Mouse (Mus musculus) heart, postnatal 25 days (tissue): Measurements from ENCODE around the gene C5ar2. TPM values are rescaled to one million over a fixed set of nuclear protein-coding genes. Genes with fewer than 3 reads are reported as not detected.

Experiments used
- DNase-seq: peaks from one replicate; pipeline ENCODE4 v3.0.0; 2022; ENCODE audit warnings: low spot score
- intact Hi-C: fragments of 180-260 bp; cut with DNase I; formaldehyde crosslinking; loops from one replicate; pipeline ENCODE4 v1.15.1; 2025
- total RNA-seq, 2 experiments: library from RNA; stranded (reverse); gene quantifications; 2 replicates each; pipeline ENCODE4 v1.2.3; 2021

The C5ar2 gene
- total RNA-seq, 2 experiments from 2014 or later = 1.4 to 1.9 TPM

DNA sequence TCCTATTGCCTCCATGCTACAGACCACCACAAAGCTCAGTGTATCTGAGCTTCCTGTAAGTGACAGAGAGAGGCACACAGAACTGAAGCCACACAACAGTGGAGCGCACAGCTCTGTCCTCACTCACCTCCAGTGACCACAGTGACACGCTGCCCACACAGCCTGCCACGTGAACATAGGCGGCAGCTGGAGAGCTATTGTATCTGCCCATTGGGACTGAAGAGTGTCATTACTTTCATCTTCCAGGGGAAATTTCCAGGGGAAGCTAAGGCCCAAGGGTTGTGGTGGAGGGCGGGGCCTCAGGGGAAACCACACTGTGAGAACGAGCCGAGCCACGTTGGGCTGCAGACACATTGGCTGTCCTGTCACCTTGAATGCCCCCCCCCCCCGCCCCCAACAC, 39.2 kb downstream of the C5ar2 start:
- no peak for DNase-seq
- intact Hi-C loops = no loop called here

DNA sequence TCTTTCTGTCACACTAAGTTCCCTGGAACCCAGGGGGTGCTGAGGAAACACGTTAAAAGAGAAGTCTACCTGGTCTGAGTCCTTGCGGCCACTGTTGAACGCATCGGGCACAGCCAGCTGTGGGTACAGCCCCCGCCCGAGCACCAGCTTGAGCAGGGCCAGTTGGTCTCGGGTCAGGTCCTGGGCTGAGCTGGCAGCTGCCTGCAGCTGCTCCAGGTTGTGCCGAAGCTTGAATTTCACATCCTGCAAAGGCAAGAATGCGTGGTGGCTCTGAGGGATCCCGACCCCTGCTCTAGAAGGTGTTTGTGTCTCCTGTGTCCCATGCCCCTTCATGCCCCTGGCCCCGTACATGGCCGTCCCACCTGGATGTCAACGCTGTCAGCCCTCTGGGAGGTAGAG, 40.5 kb downstream of the C5ar2 start:
- intact Hi-C loops = no loop called here

DNA sequence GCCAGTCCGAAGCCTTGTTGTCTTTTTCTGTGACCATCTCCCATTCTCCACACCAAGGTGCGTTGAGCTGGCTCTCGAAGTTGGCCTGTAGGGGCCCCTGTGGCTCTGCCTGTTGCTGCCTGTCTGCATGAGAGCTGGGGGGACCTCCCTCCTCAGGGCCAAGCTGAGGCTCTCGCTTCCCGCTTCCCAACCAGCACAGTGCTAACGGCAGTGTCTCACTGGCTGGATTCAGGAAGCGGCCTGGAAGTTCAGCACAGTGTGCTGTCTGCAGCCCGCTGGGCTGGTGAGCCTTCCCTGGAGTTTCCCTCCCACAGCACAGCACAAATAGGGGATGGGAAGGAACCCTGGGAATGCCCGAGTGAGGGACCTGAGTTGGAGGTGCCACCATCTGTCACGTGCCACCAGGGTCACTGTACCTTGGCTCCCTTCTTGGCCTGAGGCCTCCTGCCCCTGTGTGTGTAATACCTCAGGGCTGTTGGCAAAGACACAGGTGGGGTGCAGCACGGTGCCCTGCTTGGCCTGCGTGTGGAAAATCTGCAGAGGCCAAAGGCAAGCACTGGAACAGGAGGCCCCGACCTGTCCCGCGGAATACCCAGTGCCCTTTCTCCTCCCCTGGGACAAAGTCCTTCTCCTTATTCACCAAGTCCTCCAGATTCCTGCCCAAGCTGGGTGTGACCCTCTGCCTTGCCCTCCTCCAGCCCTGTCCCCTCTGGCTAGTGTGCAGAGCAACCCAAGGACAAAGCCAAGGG, 41.0 kb downstream of the C5ar2 start:
- intact Hi-C loops = no loop called here

More for the DNA sequence above, 40.5 kb downstream of the C5ar2 start:
- no peak for DNase-seq

GRCm38 (mm10) chr7:16201136-16201535, 42.8 kb downstream of the C5ar2 start:
- DNase-seq = no peak
- intact Hi-C loops = no loop called here

More for the DNA sequence above, 41.0 kb downstream of the C5ar2 start:
- no peak for DNase-seq

- DNase-seq = no peak
- intact Hi-C loops = no loop called here
Measured at GRCm38 (mm10) chr7:16198540-16198939, 45.4 kb downstream of the C5ar2 start.

GRCm38 (mm10) chr7:16197166-16197565, 46.8 kb downstream of the C5ar2 start:
- intact Hi-C loops = no loop called here
- no peak for DNase-seq

GRCm38 (mm10) chr7:16196616-16197015, 47.3 kb downstream of the C5ar2 start:
- no peak for DNase-seq
- intact Hi-C loops = no loop called here

- intact Hi-C loops = loop anchor here (1.0 to 5.0 kb wide), 2 partner anchors 70 to 179 kb away; no protein-coding TSS in a partner anchor
- no peak for DNase-seq
Measured at GRCm38 (mm10) chr7:16193702-16194101, 50.3 kb downstream of the C5ar2 start.

DNA sequence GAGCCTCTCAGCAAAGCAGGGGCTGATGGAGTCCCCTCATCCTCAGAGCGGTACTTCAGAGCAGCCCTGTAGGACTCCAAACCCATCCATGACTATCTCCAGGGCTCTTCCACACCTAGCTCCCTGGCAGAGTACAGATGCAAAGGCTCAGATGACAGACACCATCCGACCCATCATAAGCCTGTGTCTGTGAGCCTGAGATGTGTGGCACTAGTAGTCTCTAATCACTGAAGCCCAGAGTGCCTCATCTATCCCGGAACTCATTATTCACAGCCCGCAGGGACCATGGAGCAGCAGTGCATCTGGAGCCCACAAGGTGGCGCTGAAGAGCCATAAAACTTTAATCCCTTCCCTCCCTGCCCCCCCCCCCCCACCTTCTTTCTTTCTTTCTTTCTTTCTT, 51.6 kb downstream of the C5ar2 start:
- DNase-seq = peak; percentile 19
- intact Hi-C loops = loop anchor here (5.0 kb wide), 1 partner anchor 180 kb away; no protein-coding TSS in a partner anchor

GRCm38 (mm10) chr7:16187494-16187893, 56.5 kb downstream of the C5ar2 start:
- intact Hi-C loops = no loop called here
- no peak for DNase-seq

Other genes starting within 250 kb of the C5ar2 start
- 1 to 10 TPM; 7.1 to 8.3 TPM for gene Bicra, start 196.2 kb downstream of the C5ar2 start, total RNA-seq
- not detected for gene Zfp541, start 182.3 kb downstream of the C5ar2 start, total RNA-seq
- gene Napa, start 145.7 kb downstream of the C5ar2 start, total RNA-seq = 10 to 100 TPM; 82.8 to 83.3 TPM
- gene Kptn, start 124.3 kb downstream of the C5ar2 start, total RNA-seq = 10 to 100 TPM; 22.9 to 24.3 TPM
- under 1 TPM; 0.68 to 0.70 TPM for gene Slc8a2, start 114.3 kb downstream of the C5ar2 start, total RNA-seq
- 1 to 10 TPM; 4.4 to 5.3 TPM for gene Meis3, start 69.1 kb downstream of the C5ar2 start, total RNA-seq
- 1 to 10 TPM; 8.3 TPM for gene Dhx34, start 22.1 kb downstream of the C5ar2 start, total RNA-seq
- 1 to 10 TPM; 5.1 to 6.5 TPM for gene C5ar1, start 15.4 kb upstream of the C5ar2 start, total RNA-seq
- gene Inafm1, start 29.5 kb upstream of the C5ar2 start, total RNA-seq = 10 to 100 TPM; 13.7 to 15.0 TPM
- 10 to 100 TPM; 30.7 to 35.3 TPM for gene Ccdc9, start 42.6 kb upstream of the C5ar2 start, total RNA-seq
- 1 to 10 TPM; 3.7 to 4.7 TPM for gene Bbc3, start 64.2 kb upstream of the C5ar2 start, total RNA-seq
- gene Sae1, start 143.7 kb upstream of the C5ar2 start, total RNA-seq = 10 to 100 TPM; 35.2 to 37.2 TPM
- 10 to 100 TPM; 29.0 to 29.9 TPM for gene Zc3h4, start 156.8 kb upstream of the C5ar2 start, total RNA-seq
- gene Tmem160, start 208.6 kb upstream of the C5ar2 start, total RNA-seq = 10 to 100 TPM; 82.2 to 88.1 TPM
- gene Npas1, start 233.6 kb upstream of the C5ar2 start, total RNA-seq = not detected